Mouse (Mus musculus) forebrain, embryonic 16.5 days (tissue): ENCODE data around the gene Tmem120a. TPM values are rescaled to one million over a fixed set of nuclear protein-coding genes. Genes with fewer than 3 reads are reported as not detected.

Experiments
- ATAC-seq: fragments of 200-750 bp; cut with Nextera tagmentation; 2 replicates; pipeline ENCODE4 v1.8.0; 2017; ENCODE audit warnings: mild to moderate bottlenecking, moderate library complexity
- H3K27ac ChIP-seq: fragments of 300-500 bp; sonication (generic); 2 replicates; pipeline ENCODE4 v1.5.1; 2014; ENCODE audit warnings: low read length, control low read depth
- H3K27me3 ChIP-seq: fragments of 300-500 bp; sonication (generic); replicated peaks from 2 replicates; pipeline ENCODE4 v1.6.1; 2014; ENCODE audit warnings: low read length; ENCODE audit not compliant: control insufficient read depth, insufficient read depth
- H3K36me3 ChIP-seq: fragments of 300-500 bp; sonication (generic); 2 replicates; pipeline ENCODE4 v1.6.1; 2014; ENCODE audit not compliant: control insufficient read depth, insufficient read depth
- H3K4me1 ChIP-seq: fragments of 300-500 bp; sonication (generic); replicated peaks from 2 replicates; pipeline ENCODE4 v1.6.1; 2014; ENCODE audit warnings: low read length; ENCODE audit not compliant: control insufficient read depth, insufficient read depth
- H3K4me2 ChIP-seq: fragments of 300-500 bp; sonication (generic); 2 replicates; pipeline ENCODE4 v1.6.1; 2014; ENCODE audit warnings: mild to moderate bottlenecking, low read length, control low read depth
- H3K4me3 ChIP-seq: fragments of 300-500 bp; sonication (generic); replicated peaks from 2 replicates; pipeline ENCODE4 v1.5.1; 2014; ENCODE audit warnings: mild to moderate bottlenecking, low read length, control low read depth
- H3K9ac ChIP-seq: fragments of 300-500 bp; sonication (generic); replicated peaks from 2 replicates; pipeline ENCODE4 v1.6.1; 2014; ENCODE audit warnings: low read depth, low read length, control low read depth
- H3K9me3 ChIP-seq: fragments of 300-500 bp; sonication (generic); 2 replicates; pipeline ENCODE4 v1.6.1; 2016; ENCODE audit warnings: low read length; ENCODE audit not compliant: control insufficient read depth
- WGBS: fragments of 180-500 bp; shearing (Covaris S2); extraction: QIAGEN DNeasy Blood & Tissue Kit; methylation state at CpG from one replicate; pipeline ENCODE4 v1.1.7; 2014; 5-methylcytosine and 5-hydroxymethylcytosine counted together
- polyA plus RNA-seq: library from polyadenylated mRNA; unstranded; fragments of >200 nt; fragmentation: Nextera tagmentation; extraction: Ambion mirVana; gene quantifications from 2 replicates; pipeline ENCODE4 v1.2.1, GENCODE M21; 2015

The Tmem120a gene
- polyA plus RNA-seq, 1 experiment from 2014 or later, result 82.9 TPM

- H3K36me3 ChIP-seq, result no peaks in the 10 kb centered on the region
- no peak overlapping the region for H3K9ac ChIP-seq
- no peak overlapping the region for H3K4me2 ChIP-seq
- H3K9me3 ChIP-seq, result no peaks in the 10 kb centered on the region
- H3K27me3 ChIP-seq, result no peaks in the 10 kb centered on the region
- no peaks in the 10 kb centered on the region for H3K4me1 ChIP-seq
- no peak overlapping the region for H3K4me3 ChIP-seq
- H3K27ac ChIP-seq, result no peak overlapping the region
- ATAC-seq, result 0 out of 2 replicates have a peak, but pooled peaks have one; percentile 12
- 2% methylated on average over 7 of the region's 7 CpGs for WGBS
These were observed 19.3 kb upstream of the Tmem120a start for GRCm38 (mm10) chr5:135763526-135763925.

- Histone ChIP-seq H3K4me2 (no peak overlapping the region), H3K9ac (no peak overlapping the region), H3K27ac (no peak overlapping the region), H3K4me3 (no peak overlapping the region), H3K4me1 (no peaks in the 10 kb centered on the region), H3K9me3 (no peaks in the 10 kb centered on the region), H3K27me3 (no peaks in the 10 kb centered on the region), H3K36me3 (no peaks in the 10 kb centered on the region)
- no peak for ATAC-seq
- WGBS, result 86% methylated on average over 3 of the region's 3 CpGs
These were observed 17.6 kb upstream of the Tmem120a start for GRCm38 (mm10) chr5:135761881-135762280.

- Histone ChIP-seq H3K27me3 (no peaks in the 10 kb centered on the region), H3K4me3 (no peak overlapping the region), H3K9me3 (no peaks in the 10 kb centered on the region), H3K27ac (no peak overlapping the region), H3K36me3 (no peaks in the 10 kb centered on the region), H3K9ac (no peak overlapping the region), H3K4me1 (no peaks in the 10 kb centered on the region), H3K4me2 (no peak overlapping the region)
- ATAC-seq, result no peak
- WGBS, result 69% methylated on average over 2 of the region's 2 CpGs
These were observed 7.3 kb upstream of the Tmem120a start for GRCm38 (mm10) chr5:135751595-135751994.

- no peaks in the 10 kb centered on the region for H3K27me3 ChIP-seq
- no peaks in the 10 kb centered on the region for H3K9me3 ChIP-seq
- no peak for ATAC-seq
- no peak overlapping the region for H3K4me3 ChIP-seq
- 71% methylated on average over 1 of the region's 1 CpGs for WGBS
- H3K4me2 ChIP-seq, result no peak overlapping the region
- H3K9ac ChIP-seq, result no peak overlapping the region
- H3K27ac ChIP-seq, result no peak overlapping the region
- no peaks in the 10 kb centered on the region for H3K4me1 ChIP-seq
- H3K36me3 ChIP-seq, result no peaks in the 10 kb centered on the region
These were observed 6.8 kb upstream of the Tmem120a start for GRCm38 (mm10) chr5:135751041-135751440.

- no peak overlapping the region for H3K27ac ChIP-seq
- H3K4me3 ChIP-seq, result peak overlapping the region; percentile 73
- WGBS, result 22% methylated on average over 11 of the region's 12 CpGs
- peaks cover 8% of the 10 kb centered on the region for H3K36me3 ChIP-seq
- H3K27me3 ChIP-seq, result no peaks in the 10 kb centered on the region
- H3K4me2 ChIP-seq, result peak overlapping the region; percentile 98
- H3K4me1 ChIP-seq, result peaks cover 17% of the 10 kb centered on the region
- H3K9me3 ChIP-seq, result no peaks in the 10 kb centered on the region
- peak overlapping the region; percentile 72 for H3K9ac ChIP-seq
- ATAC-seq, result peak; percentile 9; the same call in 1 of the 2 replicates
These were observed 494 bp upstream of the Tmem120a start for GRCm38 (mm10) chr5:135744742-135745141.

- Histone ChIP-seq H3K4me1 (peaks cover 17% of the 10 kb centered on the region), H3K9me3 (no peaks in the 10 kb centered on the region), H3K4me3 (peak overlapping the region; percentile 73), H3K27ac (no peak overlapping the region), H3K36me3 (peaks cover 8% of the 10 kb centered on the region), H3K9ac (peak overlapping the region; percentile 72), H3K27me3 (no peaks in the 10 kb centered on the region), H3K4me2 (peak overlapping the region; percentile 98)
- ATAC-seq, result peak; percentile 43; the same call in 1 of the 2 replicates
- WGBS, result 24% methylated on average over 18 of the region's 18 CpGs
These were observed 1.1 kb downstream of the Tmem120a start for GRCm38 (mm10) chr5:135742941-135743740.

GRCm38 (mm10) chr5:135742156-135742555 is 2.1 kb downstream of the Tmem120a start:
- Histone ChIP-seq H3K9me3 (no peaks in the 10 kb centered on the region), H3K9ac (no peak overlapping the region), H3K36me3 (peaks cover 8% of the 10 kb centered on the region), H3K4me1 (peaks cover 17% of the 10 kb centered on the region), H3K4me2 (no peak overlapping the region), H3K27ac (no peak overlapping the region), H3K27me3 (no peaks in the 10 kb centered on the region), H3K4me3 (no peak overlapping the region)
- no peak for ATAC-seq
- 66% methylated on average over 10 of the region's 10 CpGs for WGBS

GRCm38 (mm10) chr5:135738266-135738665 is 6.0 kb downstream of the Tmem120a start:
- peaks cover 40% of the 10 kb centered on the region for H3K36me3 ChIP-seq
- H3K27ac ChIP-seq, result no peak overlapping the region
- no peaks in the 10 kb centered on the region for H3K27me3 ChIP-seq
- no peak for ATAC-seq
- H3K9me3 ChIP-seq, result no peaks in the 10 kb centered on the region
- WGBS, result 23% methylated on average over 6 of the region's 6 CpGs
- H3K4me1 ChIP-seq, result peaks cover 10% of the 10 kb centered on the region
- H3K4me2 ChIP-seq, result no peak overlapping the region
- no peak overlapping the region for H3K4me3 ChIP-seq
- no peak overlapping the region for H3K9ac ChIP-seq

- 82% methylated on average over 7 of the region's 7 CpGs for WGBS
- no peak overlapping the region for H3K9ac ChIP-seq
- no peaks in the 10 kb centered on the region for H3K27me3 ChIP-seq
- H3K4me3 ChIP-seq, result no peak overlapping the region
- no peaks in the 10 kb centered on the region for H3K4me1 ChIP-seq
- H3K9me3 ChIP-seq, result no peaks in the 10 kb centered on the region
- no peak overlapping the region for H3K27ac ChIP-seq
- no peak overlapping the region for H3K4me2 ChIP-seq
- ATAC-seq, result no peak
- H3K36me3 ChIP-seq, result peaks cover 48% of the 10 kb centered on the region
These were observed 7.1 kb downstream of the Tmem120a start for GRCm38 (mm10) chr5:135737154-135737553.
